8 mouse cellular contexts compared by ENCODE assay signal in the genomic region with DNA sequence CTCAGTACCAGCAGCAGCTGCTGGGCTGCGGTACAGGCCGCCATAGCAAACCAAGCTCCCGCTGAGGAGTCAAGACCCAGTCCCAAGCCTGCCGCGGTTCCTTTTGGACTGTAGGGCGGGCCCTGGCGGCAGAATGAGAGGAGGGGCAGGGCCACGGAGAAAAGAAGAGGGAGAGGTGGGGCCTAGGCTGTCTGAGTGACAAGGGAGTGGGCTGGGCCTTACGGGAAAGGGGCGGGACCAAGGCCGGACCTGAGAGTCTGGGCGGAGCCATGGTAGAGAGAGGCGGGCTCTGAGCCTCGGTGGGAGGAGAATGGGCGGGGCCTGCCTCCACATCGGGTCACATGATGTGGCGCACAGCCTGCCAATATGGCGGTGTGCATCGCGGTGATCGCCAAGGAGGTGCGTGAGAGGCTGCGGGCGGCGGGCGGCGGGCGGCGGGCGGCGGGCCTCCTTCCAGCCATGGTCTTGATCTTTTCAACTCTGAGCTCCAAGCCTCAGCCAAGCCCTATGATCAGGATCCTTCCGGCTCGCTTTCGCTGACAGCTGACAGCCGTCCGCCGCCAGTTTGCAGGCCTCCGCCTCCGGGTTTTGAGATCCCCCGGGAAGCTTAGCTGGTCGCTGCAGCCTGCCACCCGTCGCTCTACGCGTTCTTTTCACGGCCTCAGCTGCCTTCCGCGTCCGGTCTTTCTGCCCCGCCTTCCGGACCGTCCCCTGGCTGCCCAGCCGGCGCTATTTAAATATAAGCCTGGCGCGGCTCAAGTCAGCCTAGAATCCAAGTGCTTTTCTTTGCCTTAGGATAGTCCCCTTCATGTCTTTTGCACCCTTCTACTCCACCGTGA. TPM values are rescaled to one million over a fixed set of nuclear protein-coding genes. Genes with fewer than 3 reads are reported as not detected.
DNase-seq lines count a peak whose midpoint lies in the region; ATAC-seq and TF ChIP-seq lines count a peak whose summit lies in the region.

A gene (minus strand): TSS at position 169 of the 839 bp plus-strand sequence.
A gene (plus strand): TSS at position 346 of the 839 bp plus-strand sequence.

- TF ChIP-seq EP300 in liver, embryonic 14.5 days (IDR thresholded peaks at IDR 0.05; ENCODE audit: low read depth), result no peak
- no peak for TF ChIP-seq EP300 in stomach, postnatal 0 days (optimal IDR thresholded peaks at IDR 0.05)

- no peaks in the 10 kb centered on the region for H3K27me3 ChIP-seq in forebrain, embryonic 10.5 days (ENCODE audit: poor library complexity, severe bottlenecking)
- no peaks in the 10 kb centered on the region for H3K27me3 ChIP-seq in heart, embryonic 15.5 days
- no peaks in the 10 kb centered on the region for H3K27me3 ChIP-seq in liver, embryonic 14.5 days (ENCODE audit: control insufficient read depth, insufficient read depth, low read length)
- H3K27me3 ChIP-seq in neural tube, embryonic 11.5 days (ENCODE audit: control insufficient read depth, insufficient read depth, low read length), result no peaks in the 10 kb centered on the region
- no peaks in the 10 kb centered on the region for H3K27me3 ChIP-seq in stomach, postnatal 0 days (ENCODE audit: control insufficient read depth, insufficient read depth, low read length)

- peak within 1 kb of the TSS; percentile 87 for H3K27ac ChIP-seq in forebrain, embryonic 10.5 days
- peak within 1 kb of the TSS; percentile 83 for H3K27ac ChIP-seq in heart, embryonic 15.5 days
- peak within 1 kb of the TSS; percentile 57 for H3K27ac ChIP-seq in liver, embryonic 14.5 days
- H3K27ac ChIP-seq in neural tube, embryonic 11.5 days (ENCODE audit: low read depth, low read length), result peak within 1 kb of the TSS; percentile 74
- peak within 1 kb of the TSS; percentile 82 for H3K27ac ChIP-seq in stomach, postnatal 0 days (replicated peaks)

- peak within 1 kb of the TSS; percentile 74 for H3K9ac ChIP-seq in heart, embryonic 15.5 days
- H3K9ac ChIP-seq in liver, embryonic 14.5 days (replicated peaks), result peak within 1 kb of the TSS; percentile 82
- peak within 1 kb of the TSS; percentile 72 for H3K9ac ChIP-seq in neural tube, embryonic 11.5 days (ENCODE audit: low read length)
- H3K9ac ChIP-seq in stomach, postnatal 0 days (ENCODE audit: low read length), result peak within 1 kb of the TSS; percentile 76

- under 1% methylated on average over 57 of the region's 57 CpGs for WGBS in forebrain, embryonic 10.5 days
- under 1% methylated on average over 57 of the region's 57 CpGs for WGBS in heart, embryonic 15.5 days
- WGBS in liver, embryonic 14.5 days (ENCODE audit: insufficient replicate concordance), result under 1% methylated on average over 57 of the region's 57 CpGs
- under 1% methylated on average over 47 of the region's 57 CpGs for WGBS in neural tube, embryonic 11.5 days
- under 1% methylated on average over 52 of the region's 57 CpGs for WGBS in stomach, postnatal 0 days

- peak within 1 kb of the TSS; percentile 62 for H3K4me3 ChIP-seq in forebrain, embryonic 10.5 days
- peak within 1 kb of the TSS; percentile 84 for H3K4me3 ChIP-seq in heart, embryonic 15.5 days
- H3K4me3 ChIP-seq in liver, embryonic 14.5 days (ENCODE audit: insufficient read depth in 1 of 2, low read depth in 2 of 2, low read length in 2 of 2), result peak within 1 kb of the TSS; percentile 66 to 78
- peak within 1 kb of the TSS; percentile 47 for H3K4me3 ChIP-seq in neural tube, embryonic 11.5 days (ENCODE audit: low read depth, low read length)
- H3K4me3 ChIP-seq in stomach, postnatal 0 days (ENCODE audit: low read depth, low read length), result peak within 1 kb of the TSS; percentile 66

- TF ChIP-seq CTCF in liver, embryonic 14.5 days (IDR thresholded peaks at IDR 0.05; ENCODE audit: low read depth), result peak; percentile 76
- TF ChIP-seq CTCF in stomach, postnatal 0 days (IDR thresholded peaks at IDR 0.05; ENCODE audit: low read depth), result peak; percentile 79

- peak; percentile 99 for ATAC-seq in heart, embryonic 15.5 days (replicated peaks; ENCODE audit: insufficient number of reproducible peaks, insufficient read depth, low FRiP score, low read depth)
- peak; percentile 94 for ATAC-seq in liver, embryonic 14.5 days (ENCODE audit: insufficient read depth)
- ATAC-seq in neural tube, embryonic 11.5 days (ENCODE audit: insufficient read depth, low FRiP score, low TSS enrichment), result peak; percentile 97
- peak; percentile 98 for ATAC-seq in stomach, postnatal 0 days (ENCODE audit: low FRiP score, low TSS enrichment)

- H3K4me1 ChIP-seq in forebrain, embryonic 10.5 days, result peaks cover 28% of the 10 kb centered on the region
- peaks cover 30% of the 10 kb centered on the region for H3K4me1 ChIP-seq in heart, embryonic 15.5 days (replicated peaks)
- peaks cover 7 to 13% of the 10 kb centered on the region in 2 experiments for H3K4me1 ChIP-seq in liver, embryonic 14.5 days (replicated peaks; ENCODE audit: control insufficient read depth in 2 of 2, insufficient read depth in 2 of 2, low read length in 1 of 2)
- H3K4me1 ChIP-seq in neural tube, embryonic 11.5 days (ENCODE audit: control insufficient read depth, insufficient read depth, low read length), result peaks cover 8% of the 10 kb centered on the region
- no peaks in the 10 kb centered on the region; the same call in 1 of the 2 replicates for H3K4me1 ChIP-seq in stomach, postnatal 0 days (replicated peaks; ENCODE audit: control insufficient read depth, insufficient read depth)

- DNase-seq in CD8-positive naive resting alpha-beta T cell, adult 2 months (ENCODE audit: low read depth in 2 of 2, low spot score in 2 of 2), result peak; percentile 93 to 95
- DNase-seq in c-Kit-positive CD71-negative TER-119-negative erythroid progenitor cells, embryonic 14.5 days (ENCODE audit: low read depth), result peak; percentile 96
- DNase-seq in forebrain, embryonic 10.5 days (ENCODE audit: extremely low spot score, low spot score), result peak; percentile 97
- peak; percentile 97 to 98 for DNase-seq in kidney, postnatal 25 days
- peak; percentile 94 to 95 (median 94) for DNase-seq in liver, embryonic 14.5 days (ENCODE audit: low read depth in 3 of 3, low spot score in 3 of 3)
- peak; percentile 98 for DNase-seq in neural tube, embryonic 11.5 days (ENCODE audit: low spot score)
- DNase-seq in stomach, postnatal 0 days (ENCODE audit: low spot score), result peak; percentile 98

- H3K4me2 ChIP-seq in heart, embryonic 15.5 days, result peak within 1 kb of the TSS; percentile 96
- peak within 1 kb of the TSS; percentile 88 for H3K4me2 ChIP-seq in liver, embryonic 14.5 days (ENCODE audit: low read depth)
- H3K4me2 ChIP-seq in neural tube, embryonic 11.5 days (ENCODE audit: low read depth), result peak within 1 kb of the TSS; percentile 90
- H3K4me2 ChIP-seq in stomach, postnatal 0 days (replicated peaks; ENCODE audit: low read depth), result peak within 1 kb of the TSS; percentile 95

- H3K9me3 ChIP-seq in forebrain, embryonic 10.5 days, result no peaks in the 10 kb centered on the region
- no peaks in the 10 kb centered on the region for H3K9me3 ChIP-seq in heart, embryonic 15.5 days (replicated peaks)
- no peaks in the 10 kb centered on the region for H3K9me3 ChIP-seq in liver, embryonic 14.5 days (ENCODE audit: control insufficient read depth, low read length)
- no peaks in the 10 kb centered on the region for H3K9me3 ChIP-seq in neural tube, embryonic 11.5 days (ENCODE audit: control insufficient read depth, low read length)
- H3K9me3 ChIP-seq in stomach, postnatal 0 days (ENCODE audit: control insufficient read depth, low read length), result no peaks in the 10 kb centered on the region

- peaks cover 6% of the 10 kb centered on the region for H3K36me3 ChIP-seq in forebrain, embryonic 10.5 days (replicated peaks)
- H3K36me3 ChIP-seq in heart, embryonic 15.5 days, result 0 out of 2 replicates have a peak, but pooled peaks cover 3% of the 10 kb centered on the region
- no peaks in the 10 kb centered on the region for H3K36me3 ChIP-seq in liver, embryonic 14.5 days (replicated peaks; ENCODE audit: control insufficient read depth, insufficient read depth, low read depth)
- H3K36me3 ChIP-seq in neural tube, embryonic 11.5 days (ENCODE audit: control insufficient read depth, insufficient read depth, low read length), result no peaks in the 10 kb centered on the region
- H3K36me3 ChIP-seq in stomach, postnatal 0 days (ENCODE audit: control insufficient read depth, insufficient read depth, low read length), result peaks cover 7% of the 10 kb centered on the region

RNA-seq across cellular contexts. Expression of the first gene that starts in this region (rescaled TPM):
- polyA plus RNA-seq in forebrain, embryonic 10.5 days (2016; fragmentation: Nextera tagmentation; extraction: Ambion mirVana), result 4.6 and 5.5 TPM in 2 replicates
- 8.0 and 12.2 TPM in 2 replicates for polyA plus RNA-seq in heart, embryonic 15.5 days (2015; fragmentation: Nextera tagmentation; extraction: Ambion mirVana)
- polyA plus RNA-seq in liver, embryonic 14.5 days (2012; rRNA removed), result 4.3 and 4.6 TPM in 2 replicates
- 3.8 and 4.7 TPM in 2 replicates for polyA plus RNA-seq in liver, embryonic 14.5 days (2014; fragmentation: Nextera tagmentation; extraction: Ambion mirVana)
- 5.4 and 6.6 TPM in 2 replicates for polyA plus RNA-seq in neural tube, embryonic 11.5 days (2014; fragmentation: Nextera tagmentation; extraction: Ambion mirVana)
- 8.2 TPM in 2 replicates for polyA plus RNA-seq in stomach, postnatal 0 days (2015; fragmentation: Nextera tagmentation; extraction: Ambion mirVana)

RNA-seq across cellular contexts. Expression of the second gene that starts in this region (rescaled TPM):
- 41.0 and 44.1 TPM in 2 replicates for polyA plus RNA-seq in forebrain, embryonic 10.5 days (2016; fragmentation: Nextera tagmentation; extraction: Ambion mirVana)
- polyA plus RNA-seq in heart, embryonic 15.5 days (2015; fragmentation: Nextera tagmentation; extraction: Ambion mirVana), result 47.1 and 56.2 TPM in 2 replicates
- 15.5 and 27.9 TPM in 2 replicates for polyA plus RNA-seq in liver, embryonic 14.5 days (2012; rRNA removed)
- 32.5 and 35.4 TPM in 2 replicates for polyA plus RNA-seq in liver, embryonic 14.5 days (2014; fragmentation: Nextera tagmentation; extraction: Ambion mirVana)
- polyA plus RNA-seq in neural tube, embryonic 11.5 days (2014; fragmentation: Nextera tagmentation; extraction: Ambion mirVana), result 55.6 and 59.7 TPM in 2 replicates
- 48.0 and 49.5 TPM in 2 replicates for polyA plus RNA-seq in stomach, postnatal 0 days (2015; fragmentation: Nextera tagmentation; extraction: Ambion mirVana)

Comparison
In these comparisons a context has a peak if more than half of its experiments do, and no peak if none do; other contexts are left out.
1. Peak in every context shown above with its lines: DNase-seq, ATAC-seq, H3K4me3 ChIP-seq and H3K27ac ChIP-seq.